Mouse (Mus musculus) thymus, postnatal 14 days (tissue): ENCODE data around the gene Usp19.

ENCODE experiments used
- DNase-seq: peaks from one replicate; pipeline ENCODE4 v3.0.0; 2021

The Usp19 gene

DNA sequence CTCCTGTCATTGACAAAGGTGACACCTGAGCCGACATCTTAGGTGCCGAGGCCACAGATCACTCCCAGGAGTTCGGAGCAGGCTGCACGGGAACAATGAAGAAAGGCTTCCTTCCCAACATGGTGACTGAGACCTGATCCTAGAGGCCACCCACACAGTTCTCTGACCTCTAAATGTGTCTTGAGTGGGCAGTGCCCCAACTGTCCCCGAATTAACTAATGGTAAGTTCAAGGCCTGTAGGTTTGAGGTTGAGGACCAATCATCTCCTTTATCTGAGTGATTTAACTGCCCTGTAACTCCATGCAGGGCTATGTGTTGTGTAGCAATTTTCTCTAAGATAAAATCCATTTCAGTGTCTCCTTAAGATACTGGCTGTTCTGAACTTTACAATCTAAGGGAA, 21.0 kb upstream of the Usp19 start:
- no peak for DNase-seq

DNA sequence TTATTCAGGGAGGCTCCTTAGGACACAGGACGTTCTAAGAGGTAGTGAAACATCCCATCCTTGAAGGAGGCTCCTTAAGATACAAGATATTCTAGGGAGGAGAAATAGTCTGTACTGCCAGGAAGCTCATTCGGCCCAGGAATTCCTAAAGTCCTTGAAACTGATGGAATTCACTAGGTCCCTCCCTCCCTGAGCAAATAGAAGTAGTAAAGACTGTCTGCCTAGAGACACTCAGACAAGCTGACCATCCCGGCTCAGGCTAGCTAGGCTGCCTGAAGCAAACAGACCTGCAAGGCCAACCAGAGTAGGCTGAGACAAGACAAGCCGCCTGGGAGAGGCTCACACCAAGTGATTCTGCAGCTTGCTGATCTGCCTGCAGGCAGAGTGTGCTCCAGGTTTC, 20.6 kb upstream of the Usp19 start:
- DNase-seq: no peak

DNA sequence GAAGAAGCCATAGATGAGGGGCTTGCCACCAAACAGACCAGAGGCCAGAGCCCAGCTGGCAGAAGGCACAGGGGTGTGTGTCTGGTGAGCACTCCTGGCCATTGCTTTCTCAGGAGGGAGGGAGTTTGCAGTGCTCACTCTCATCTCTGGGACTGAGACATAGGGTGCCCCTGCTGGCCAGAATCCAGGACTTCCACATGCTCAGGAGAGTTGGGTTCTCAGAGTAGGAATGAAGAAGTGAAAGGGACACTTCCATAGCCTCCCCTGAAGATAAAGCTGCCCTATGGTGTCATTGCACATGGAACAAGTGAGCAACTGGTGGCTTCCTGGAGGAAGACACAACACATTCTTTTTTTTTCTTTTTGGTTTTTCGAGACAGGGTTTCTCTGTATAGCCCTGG, 15.9 kb upstream of the Usp19 start:
- no peak for DNase-seq

DNA sequence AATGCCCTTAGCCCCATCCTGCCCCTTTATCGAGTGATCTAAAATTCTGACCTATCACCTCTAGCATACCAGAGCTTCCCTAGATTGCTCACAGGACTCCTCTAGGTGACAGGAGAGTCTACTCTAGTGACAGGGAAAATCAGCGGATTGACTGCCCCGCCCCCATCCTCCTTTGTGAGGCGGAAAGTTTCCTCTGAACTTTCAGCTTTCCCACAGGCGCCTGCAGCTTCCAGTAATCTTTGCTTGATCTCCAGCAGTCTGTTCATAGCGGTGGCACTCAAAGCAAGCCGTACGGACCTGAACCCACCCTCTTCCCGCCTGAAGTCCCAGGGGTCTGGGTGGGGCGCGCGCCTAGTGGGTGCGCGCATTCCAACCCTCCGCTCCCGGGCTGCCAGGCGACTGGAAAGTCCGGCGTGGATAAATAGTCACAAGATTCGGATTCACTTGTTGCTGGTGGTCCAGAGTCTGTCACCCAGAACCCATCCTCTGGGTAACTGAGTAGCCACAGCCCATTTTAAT, 11.7 kb upstream of the Usp19 start:
- DNase-seq: peak; percentile 48

DNA sequence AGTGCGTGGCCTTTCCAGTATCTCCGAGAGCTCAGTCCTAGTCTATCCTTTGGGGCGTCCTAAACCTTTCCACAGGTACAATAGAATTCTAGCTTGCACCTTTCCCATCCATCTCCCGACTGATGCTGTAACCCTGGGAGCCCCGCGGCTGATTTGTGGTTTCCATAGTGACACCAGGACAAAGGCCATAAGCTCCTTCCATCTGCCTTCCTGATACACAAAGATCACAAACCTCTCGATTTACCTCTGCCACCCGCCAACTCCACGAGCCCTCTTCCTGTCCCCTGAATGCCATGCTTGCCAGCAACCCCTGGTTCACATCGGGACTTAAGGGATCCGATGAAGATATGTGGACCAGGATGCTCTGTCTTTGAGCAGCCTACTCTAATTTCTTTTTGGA, 11.2 kb upstream of the Usp19 start:
- no peak for DNase-seq

DNA sequence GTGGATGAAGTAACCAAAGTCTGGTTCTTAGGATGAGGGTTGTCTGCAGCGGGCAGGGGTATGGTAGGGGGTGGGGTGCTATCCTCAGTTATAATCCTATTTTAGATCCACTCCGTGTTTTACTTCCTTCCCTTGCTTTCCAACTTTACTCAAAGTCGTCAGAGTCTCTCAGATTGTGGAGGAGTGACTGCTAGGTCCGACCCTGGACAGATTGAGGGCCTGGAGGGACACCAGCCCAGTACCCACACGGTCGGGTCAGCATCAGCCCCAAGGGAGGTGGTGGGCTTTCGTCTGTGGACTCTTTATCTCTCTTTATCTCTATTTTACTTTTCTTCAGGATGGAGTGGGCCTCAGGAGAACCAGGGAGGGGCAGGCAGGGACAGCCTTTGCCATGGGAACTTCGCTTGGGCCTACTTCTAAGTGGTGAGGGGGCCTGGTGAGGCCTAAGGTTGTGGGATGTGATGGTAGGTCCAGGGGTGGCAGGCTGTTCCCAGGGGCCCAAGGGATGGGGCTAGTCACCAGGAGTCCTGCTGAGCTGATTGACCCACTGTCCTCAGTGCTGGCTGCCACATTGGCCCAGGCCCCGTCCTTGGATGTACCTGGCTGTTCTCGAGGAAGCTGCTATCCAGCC, 10.6 kb upstream of the Usp19 start, which contains the start of gene Lamb2:
Gene Lamb2, plus strand, starts transcription at position 16 of the 631 bp plus-strand sequence.
- DNase-seq: no peak

DNA sequence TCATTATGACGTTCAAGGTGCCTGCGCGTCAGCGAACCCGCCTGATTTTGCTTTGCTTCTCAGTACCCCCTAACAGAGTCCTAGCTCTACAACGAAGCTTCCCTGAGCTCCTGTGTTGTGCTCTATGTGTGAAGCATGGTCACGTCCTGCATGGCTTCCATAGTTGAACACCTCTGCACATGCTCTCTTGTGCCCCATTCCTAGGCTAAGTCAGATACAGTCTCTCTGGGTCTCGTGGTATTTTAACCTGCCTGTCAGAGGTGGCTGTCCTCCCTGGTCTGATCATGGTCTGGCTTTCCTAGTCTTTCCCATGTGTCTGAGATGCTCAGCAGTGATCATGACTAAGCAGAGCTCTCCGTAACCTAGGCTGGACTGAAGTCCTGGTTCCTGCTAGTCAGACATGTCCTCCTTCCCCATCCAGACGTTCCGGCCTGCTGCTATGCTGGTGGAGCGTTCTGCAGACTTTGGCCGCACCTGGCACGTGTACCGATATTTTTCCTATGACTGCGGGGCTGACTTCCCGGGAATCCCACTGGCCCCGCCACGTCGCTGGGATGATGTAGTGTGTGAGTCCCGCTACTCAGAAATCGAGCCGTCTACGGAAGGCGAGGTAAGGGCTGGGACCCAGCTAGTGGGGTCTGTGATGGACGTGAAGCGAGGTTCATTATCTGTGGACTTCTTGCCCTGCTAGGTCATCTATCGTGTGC, 9.4 kb upstream of the Usp19 start:
- DNase-seq: no peak

DNA sequence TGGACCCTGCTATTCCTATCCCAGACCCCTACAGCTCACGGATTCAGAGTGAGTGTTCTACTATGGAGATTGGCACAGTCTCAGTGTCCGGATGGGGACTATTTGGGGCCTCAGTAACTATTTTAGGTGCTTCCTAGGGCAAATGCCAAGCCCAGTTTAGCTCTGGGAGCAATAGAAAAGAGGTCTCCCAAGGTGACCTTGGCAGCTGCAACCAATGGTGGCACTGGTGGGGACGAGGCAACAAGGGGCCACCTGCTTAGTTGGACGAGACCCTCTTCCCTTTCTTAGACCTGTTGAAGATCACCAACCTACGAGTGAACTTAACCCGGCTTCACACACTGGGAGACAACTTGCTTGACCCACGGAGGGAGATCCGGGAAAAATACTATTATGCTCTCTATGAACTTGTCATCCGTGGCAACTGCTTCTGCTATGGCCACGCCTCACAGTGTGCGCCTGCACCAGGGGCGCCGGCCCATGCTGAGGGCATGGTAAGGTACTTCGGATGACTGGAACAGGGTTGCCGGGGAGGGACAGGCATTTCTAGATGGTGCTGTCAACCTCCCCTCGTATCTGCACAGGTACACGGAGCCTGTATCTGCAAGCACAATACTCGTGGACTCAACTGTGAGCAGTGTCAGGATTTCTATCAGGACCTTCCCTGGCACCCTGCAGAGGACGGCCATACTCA, 8.7 kb upstream of the Usp19 start:
- DNase-seq: no peak

DNA sequence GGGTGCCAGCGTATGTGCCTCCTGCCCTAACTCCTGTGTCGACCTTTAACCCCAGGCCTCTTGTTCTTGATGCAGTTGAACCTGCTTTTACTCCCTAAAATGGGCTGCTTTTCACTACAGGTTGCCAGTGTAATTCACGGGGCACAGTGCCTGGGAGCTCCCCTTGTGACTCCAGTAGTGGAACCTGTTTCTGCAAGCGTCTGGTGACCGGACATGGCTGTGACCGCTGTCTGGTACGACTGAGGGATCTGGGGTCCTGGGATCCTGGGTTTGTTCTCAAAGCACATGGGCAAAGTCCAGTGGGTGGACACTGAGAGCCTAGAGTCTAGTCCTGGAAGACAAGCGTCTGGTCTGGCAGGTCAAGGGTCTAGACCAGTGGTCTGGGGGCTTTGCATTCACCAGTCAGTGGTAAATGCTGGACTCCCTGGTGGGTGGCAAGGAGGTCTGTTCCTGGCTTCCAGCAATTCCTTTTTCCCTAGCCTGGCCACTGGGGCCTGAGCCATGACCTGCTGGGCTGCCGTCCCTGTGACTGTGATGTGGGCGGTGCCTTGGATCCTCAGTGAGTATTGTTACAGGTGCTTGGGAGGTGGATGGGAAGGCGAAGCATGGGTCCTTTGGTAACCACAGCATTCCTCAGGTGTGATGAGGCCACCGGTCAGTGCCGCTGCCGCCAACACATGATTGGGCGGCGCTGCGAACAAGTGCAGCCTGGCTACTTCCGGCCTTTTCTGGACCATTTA, 7.2 kb upstream of the Usp19 start:
- no peak for DNase-seq

DNA sequence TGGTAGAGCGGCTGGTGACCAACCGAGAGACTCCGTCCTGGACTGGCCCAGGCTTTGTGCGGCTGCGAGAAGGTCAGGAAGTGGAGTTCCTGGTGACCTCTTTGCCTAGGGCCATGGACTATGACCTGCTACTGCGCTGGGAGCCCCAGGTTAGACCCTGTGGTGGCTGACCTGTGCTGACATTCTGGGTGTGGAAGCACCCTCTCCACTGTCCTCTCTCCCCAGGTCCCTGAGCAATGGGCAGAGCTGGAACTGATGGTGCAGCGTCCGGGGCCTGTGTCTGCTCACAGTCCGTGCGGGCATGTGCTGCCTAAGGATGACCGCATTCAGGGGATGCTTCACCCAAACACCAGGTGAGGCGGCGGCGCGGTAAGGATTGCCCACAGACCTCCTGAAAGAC, 6.4 kb upstream of the Usp19 start:
- no peak for DNase-seq

DNA sequence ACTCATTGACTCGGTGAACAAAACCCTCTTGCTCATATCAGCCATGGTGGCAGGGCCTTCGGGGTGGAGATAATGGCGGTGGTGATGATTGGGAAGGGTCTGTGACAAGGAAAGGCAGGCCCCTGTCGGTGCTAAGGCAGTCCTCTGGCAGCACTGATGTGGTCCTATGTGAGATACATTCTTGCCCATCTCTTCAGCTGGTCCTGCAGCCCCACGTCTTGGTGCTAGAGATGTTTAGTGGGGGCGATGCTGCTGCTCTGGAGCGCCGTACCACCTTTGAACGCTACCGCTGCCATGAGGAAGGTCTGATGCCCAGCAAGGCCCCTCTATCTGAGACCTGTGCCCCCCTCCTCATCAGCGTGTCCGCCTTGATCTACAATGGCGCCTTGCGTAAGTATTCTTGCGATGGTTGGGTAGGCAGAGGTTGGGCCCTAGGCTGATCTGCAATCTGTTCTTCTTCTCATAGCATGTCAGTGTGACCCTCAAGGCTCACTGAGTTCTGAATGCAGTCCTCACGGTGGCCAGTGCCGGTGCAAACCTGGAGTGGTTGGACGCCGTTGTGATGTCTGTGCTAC, 5.0 kb upstream of the Usp19 start:
- no peak for DNase-seq

DNA sequence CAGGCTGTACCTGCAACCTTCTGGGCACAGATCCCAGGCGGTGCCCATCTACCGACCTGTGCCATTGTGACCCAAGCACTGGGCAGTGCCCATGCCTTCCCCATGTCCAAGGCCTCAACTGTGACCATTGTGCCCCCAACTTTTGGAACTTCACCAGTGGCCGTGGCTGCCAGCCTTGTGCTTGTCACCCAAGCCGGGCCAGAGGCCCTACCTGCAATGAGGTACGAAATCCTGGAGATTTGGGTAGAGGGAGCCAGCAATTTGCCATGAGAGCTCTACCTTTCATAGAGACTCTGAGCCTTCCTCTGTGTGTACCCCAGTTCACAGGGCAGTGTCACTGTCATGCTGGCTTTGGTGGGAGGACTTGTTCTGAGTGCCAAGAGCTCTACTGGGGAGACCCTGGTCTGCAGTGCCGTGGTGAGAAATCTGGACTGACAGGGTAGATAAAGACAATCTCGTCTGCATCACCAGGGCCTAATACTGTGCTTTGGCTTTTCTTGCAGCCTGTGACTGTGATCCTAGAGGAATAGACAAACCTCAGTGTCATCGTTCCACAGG, 3.4 kb upstream of the Usp19 start:
- DNase-seq: no peak

DNA sequence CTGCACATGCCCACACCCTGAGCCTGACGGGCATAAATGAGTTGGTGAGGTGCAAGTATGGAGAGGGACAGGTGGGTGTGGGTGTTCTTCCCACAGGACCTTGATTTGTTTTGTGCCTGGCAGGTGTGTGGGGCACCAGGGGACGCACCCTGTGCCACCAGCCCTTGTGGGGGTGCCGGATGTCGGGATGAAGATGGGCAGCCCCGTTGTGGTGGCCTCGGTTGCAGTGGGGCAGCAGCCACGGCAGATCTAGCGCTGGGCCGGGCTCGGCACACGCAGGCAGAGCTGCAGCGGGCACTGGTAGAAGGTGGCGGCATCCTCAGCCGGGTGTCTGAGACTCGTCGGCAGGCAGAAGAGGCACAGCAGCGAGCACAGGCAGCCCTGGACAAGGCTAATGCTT, 2.0 kb upstream of the Usp19 start:
- no peak for DNase-seq

DNA sequence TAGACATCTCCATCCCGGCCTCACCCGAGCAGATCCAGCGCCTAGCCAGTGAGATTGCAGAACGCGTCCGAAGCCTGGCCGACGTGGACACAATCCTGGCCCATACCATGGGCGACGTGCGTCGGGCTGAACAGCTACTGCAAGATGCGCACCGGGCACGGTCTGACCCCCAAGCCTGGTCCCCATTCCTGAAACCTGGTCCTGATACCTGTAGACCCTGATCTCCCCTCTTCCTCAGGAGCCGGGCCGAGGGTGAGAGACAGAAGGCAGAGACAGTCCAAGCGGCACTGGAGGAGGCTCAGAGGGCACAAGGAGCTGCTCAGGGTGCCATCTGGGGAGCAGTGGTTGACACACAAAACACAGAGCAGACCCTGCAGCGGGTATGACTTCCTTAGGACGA, 1.2 kb upstream of the Usp19 start:
- peak; percentile 32 for DNase-seq

DNA sequence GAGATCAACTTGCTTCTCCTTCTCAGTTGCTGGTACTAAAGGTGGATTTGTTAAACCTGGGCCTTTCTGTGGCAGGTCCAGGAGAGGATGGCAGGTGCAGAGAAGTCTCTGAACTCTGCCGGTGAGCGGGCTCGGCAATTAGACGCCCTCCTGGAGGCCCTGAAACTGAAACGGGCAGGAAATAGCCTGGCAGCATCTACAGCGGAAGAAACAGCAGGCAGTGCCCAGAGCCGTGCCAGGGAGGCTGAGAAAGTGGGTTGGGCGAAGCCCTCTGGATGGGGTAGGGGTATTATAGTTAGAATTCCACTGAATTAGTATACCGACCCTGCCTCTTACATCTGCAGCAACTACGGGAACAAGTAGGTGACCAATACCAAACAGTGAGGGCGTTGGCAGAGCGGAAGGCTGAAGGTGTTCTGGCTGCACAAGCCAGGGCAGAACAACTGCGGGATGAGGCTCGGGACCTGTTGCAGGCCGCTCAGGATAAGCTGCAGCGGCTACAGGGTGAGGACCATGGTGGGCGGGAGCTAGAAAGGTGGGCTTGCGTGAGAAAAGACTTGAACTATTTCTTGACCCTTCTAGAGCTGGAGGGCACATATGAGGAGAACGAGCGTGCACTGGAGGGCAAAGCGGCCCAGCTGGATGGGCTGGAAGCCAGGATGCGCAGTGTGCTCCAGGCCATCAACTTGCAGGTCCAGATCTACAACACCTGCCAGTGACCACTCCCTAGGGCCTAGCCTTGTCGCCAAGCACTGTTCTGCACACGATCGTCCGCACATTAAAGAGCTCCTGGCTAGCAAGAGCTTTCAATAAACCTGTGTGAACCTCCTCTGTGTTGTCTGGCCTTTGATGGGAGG, 472 bp upstream of the Usp19 start:
- peak; percentile 50 for DNase-seq

DNA sequence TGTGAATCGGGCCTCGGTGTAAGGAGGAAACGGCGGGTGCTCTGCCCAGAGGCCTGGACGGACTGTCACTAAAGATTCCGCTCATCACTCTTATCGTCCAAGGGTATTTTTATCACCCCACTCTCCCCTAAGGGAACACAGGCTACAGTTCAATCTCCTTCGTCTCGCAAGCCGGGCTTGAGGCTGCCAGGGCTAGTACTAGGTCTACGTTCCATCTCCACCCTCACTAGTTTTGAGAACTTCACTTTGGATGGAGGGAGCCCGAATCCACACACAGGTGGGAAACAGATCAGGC, 831 bp downstream of the Usp19 start:
- no peak for DNase-seq

DNA sequence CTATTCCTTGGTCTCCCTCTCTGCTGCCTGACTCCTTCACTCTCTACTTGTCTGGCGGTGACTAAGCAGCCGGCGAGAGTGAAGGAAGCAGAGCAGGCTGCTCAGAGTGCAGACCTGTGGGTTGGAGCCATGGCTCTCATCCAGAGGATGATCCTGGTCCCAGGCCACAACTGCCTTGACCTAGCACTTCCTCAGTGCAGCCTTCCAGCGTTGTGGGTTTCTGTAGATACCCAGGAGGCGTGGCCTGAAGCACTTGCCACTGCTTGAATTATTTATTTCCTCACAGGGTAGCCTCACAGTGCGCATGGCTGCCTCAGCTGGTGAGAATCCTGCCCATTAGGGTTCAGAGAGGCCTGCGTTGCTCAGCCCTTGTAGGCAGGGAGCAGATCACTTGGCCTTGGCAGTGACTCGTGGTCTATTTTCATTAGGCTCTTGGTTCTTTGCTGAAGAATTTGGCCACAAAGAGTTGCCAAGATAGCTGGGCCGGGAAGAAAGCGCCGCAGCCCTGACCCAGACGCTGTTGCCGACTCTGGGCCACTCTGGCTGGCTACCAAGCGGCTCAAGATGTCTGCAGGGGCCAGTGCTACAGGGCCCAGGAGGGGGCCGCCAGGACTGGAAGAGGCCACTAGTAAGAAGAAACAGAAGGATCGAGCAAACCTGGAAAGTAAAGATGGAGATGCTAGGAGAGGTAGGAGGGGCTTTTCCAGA, 1.8 kb downstream of the Usp19 start:
- DNase-seq: no peak

DNA sequence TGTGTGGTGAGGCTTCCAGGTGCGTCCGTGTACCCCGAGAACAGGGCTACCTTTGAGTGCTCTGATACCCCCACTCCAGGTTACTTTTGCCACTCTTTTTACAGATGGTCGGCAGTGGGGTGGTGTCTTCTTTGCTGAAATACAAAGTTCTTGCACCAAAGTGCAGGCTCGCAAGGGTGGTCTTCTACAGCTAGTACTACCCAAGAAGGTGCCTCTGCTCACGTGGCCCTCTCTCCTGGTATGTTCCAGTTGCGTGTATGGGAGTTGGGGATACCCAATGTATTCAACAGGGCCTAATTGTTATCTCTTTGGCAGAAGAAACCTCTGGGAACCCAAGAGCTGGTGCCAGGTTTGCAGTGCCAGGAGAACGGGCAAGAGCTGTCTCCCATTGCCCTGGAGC, 2.8 kb downstream of the Usp19 start:
- no peak for DNase-seq

DNA sequence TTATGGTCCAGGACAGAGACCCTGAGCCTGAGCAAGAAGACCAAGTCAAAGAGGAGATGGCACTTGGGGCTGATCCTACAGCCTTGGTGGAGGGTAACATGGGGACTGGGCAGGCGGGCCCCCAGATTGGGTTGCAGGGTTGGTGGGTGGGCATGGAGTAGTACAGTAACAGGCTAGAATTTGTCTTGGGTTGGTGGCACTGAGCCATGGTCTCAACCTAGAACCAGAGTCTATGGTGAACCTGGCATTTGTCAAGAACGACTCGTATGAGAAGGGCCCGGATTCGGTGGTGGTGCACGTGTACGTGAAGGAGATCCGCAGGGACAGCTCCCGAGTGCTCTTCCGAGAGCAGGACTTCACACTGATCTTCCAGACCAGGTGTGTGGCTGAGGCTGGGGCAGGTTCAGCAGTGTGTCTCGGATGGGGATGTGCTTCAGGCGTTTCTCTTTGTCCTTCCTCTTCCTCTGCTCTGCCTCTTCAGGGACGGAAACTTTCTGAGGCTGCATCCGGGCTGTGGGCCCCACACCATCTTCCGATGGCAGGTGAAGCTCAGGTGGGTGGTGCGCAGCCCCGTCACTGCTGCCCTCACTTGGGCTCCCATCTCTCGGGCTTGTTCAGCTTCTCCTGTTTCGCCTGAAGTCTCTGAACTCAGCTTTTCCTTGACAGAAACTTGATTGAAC, 3.9 kb downstream of the Usp19 start:
- DNase-seq: no peak

DNA sequence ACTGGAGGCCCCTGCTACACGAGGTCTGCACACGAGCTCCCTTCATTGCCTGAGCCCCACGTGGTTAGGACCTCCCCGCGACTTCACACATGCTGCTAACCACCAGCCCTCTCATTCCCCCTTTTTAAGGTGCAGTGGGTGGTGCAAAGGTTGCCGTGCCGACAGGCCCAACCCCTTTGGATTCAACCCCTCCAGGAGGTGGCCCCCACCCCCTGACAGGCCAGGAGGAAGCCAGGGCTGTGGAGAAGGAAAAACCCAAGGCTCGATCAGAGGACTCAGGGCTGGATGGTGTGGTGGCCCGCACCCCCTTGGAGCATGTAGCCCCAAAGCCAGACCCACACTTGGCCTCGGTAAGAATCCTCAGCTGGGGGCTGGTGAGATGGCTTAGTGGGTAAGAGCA, 4.5 kb downstream of the Usp19 start:
- no peak for DNase-seq

DNA sequence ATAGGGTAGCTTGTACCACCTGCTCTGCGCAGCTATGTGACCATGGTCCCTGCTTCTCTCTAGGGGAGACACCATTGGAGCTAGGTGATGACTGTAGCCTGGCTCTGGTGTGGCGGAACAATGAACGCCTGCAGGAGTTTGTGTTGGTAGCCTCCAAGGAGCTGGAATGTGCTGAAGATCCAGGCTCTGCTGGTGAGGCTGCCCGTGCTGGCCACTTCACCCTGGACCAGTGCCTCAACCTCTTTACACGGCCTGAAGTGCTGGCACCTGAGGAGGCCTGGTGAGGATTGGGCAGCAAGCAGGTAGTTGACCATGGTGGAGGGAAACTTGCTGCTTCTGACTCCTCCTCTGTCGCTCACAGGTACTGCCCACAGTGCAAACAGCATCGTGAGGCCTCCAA, 8.8 kb downstream of the Usp19 start:
- DNase-seq: no peak
